Mouse (Mus musculus) lung, adult 2 months (tissue): ENCODE data around the gene 9130023H24Rik.

Experiments used
- CTCF ChIP-seq: fragments of 200-500 bp; IDR thresholded peaks from 2 replicates; pipeline ENCODE4 v1.5.1; 2011; ENCODE audit warnings: mild to moderate bottlenecking, low read length, control low read depth; ENCODE audit not compliant: insufficient read depth
- POLR2A ChIP-seq: fragments of 200-500 bp; IDR thresholded peaks from 2 replicates; pipeline ENCODE4 v1.6.1; 2011; ENCODE audit warnings: low read depth, mild to moderate bottlenecking, control low read depth, low read length, borderline replicate concordance; ENCODE audit errors: extremely low read depth

DNA sequence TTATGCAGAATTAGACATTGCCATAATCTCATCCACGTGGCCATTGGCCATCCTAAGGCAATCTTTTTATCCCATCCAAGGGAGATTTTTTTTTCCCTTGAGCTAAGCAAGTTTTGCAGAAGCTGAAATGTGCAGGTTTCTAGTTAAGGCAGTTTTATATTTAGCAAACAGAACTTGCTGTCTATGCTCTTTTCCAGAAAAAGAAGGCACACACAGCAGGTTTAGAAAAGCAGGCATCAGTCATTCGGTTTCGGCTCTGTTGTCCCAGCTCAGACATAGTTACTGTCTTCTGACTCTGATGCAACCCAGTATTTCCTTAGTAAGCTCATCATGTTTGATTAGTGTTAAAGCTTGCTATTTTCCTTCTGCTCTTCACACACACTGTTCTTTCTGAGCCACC, 16.9 kb downstream of the 9130023H24Rik start:
- TF ChIP-seq CTCF: no peak
- TF ChIP-seq POLR2A: no peak
